Mouse (Mus musculus) urinary bladder, postnatal 4 days (tissue): ENCODE measurements around the gene Gjd3.

Experiments used
- DNase-seq, 2 experiments: peaks; one replicate each; pipeline ENCODE4 v3.0.0; 2021 to 2022; ENCODE audit warnings: low spot score in 2 of 2

Gjd3 gene

GRCm38 (mm10) chr11:98981289-98981996 lies 1.4 kb downstream of the Gjd3 start:
- no peak for DNase-seq

GRCm38 (mm10) chr11:98979356-98979755 lies 3.5 kb downstream of the Gjd3 start:
- no peak for DNase-seq

- no peak for DNase-seq
Observed at GRCm38 (mm10) chr11:98978526-98979148, 4.2 kb downstream of the Gjd3 start.

GRCm38 (mm10) chr11:98974871-98975719 lies 7.7 kb downstream of the Gjd3 start:
- peak in 1 of 2 experiments; percentile 56 for DNase-seq

- DNase-seq: peak in 1 of 2 experiments; percentile 17
Observed at GRCm38 (mm10) chr11:98974213-98974612, 8.6 kb downstream of the Gjd3 start.

GRCm38 (mm10) chr11:98973584-98973983 lies 9.2 kb downstream of the Gjd3 start:
- DNase-seq: peak in 1 of 2 experiments; percentile 32

- no peak for DNase-seq
Observed at GRCm38 (mm10) chr11:98972801-98973360, 9.9 kb downstream of the Gjd3 start.

GRCm38 (mm10) chr11:98972215-98972614 lies 10.6 kb downstream of the Gjd3 start:
- peak; percentile 71 to 88 for DNase-seq

GRCm38 (mm10) chr11:98971316-98972031 lies 11.3 kb downstream of the Gjd3 start:
- DNase-seq: no peak

GRCm38 (mm10) chr11:98970191-98970925 lies 12.5 kb downstream of the Gjd3 start:
- DNase-seq: no peak

- DNase-seq: no peak
Observed at GRCm38 (mm10) chr11:98969496-98969927, 13.3 kb downstream of the Gjd3 start.

- no peak for DNase-seq
Observed at GRCm38 (mm10) chr11:98968716-98969495, 13.9 kb downstream of the Gjd3 start.

GRCm38 (mm10) chr11:98968079-98968478 lies 14.7 kb downstream of the Gjd3 start:
- no peak for DNase-seq

- DNase-seq: peak; percentile 75 to 78
Observed at GRCm38 (mm10) chr11:98966499-98967141, 16.2 kb downstream of the Gjd3 start.

- DNase-seq: no peak
Observed at GRCm38 (mm10) chr11:98965416-98966077, 17.3 kb downstream of the Gjd3 start.

GRCm38 (mm10) chr11:98964616-98965415 lies 18.0 kb downstream of the Gjd3 start:
- no peak for DNase-seq

GRCm38 (mm10) chr11:98964201-98964615 lies 18.6 kb downstream of the Gjd3 start:
- DNase-seq: no peak
